Mouse (Mus musculus): Measurements from ENCODE around the gene Vmn1r19. TPM values are rescaled to one million over a fixed set of nuclear protein-coding genes. Genes with fewer than 3 reads are reported as not detected.

Gene Vmn1r19
- polyA plus RNA-seq, 1 experiment from 2014 or later, result not detected

Other genes with a start within 250 kb of the Vmn1r19 start
- gene Vmn1r12, start 246.9 kb upstream of the Vmn1r19 start, polyA plus RNA-seq (2015; fragmentation: Nextera tagmentation; extraction: Ambion mirVana), result not detected in 2 replicates
- gene Vmn1r13, start 200.5 kb upstream of the Vmn1r19 start, polyA plus RNA-seq (2015; fragmentation: Nextera tagmentation; extraction: Ambion mirVana), result not detected in 2 replicates
- gene Vmn1r14, start 172.1 kb upstream of the Vmn1r19 start, polyA plus RNA-seq (2015; fragmentation: Nextera tagmentation; extraction: Ambion mirVana), result not detected in 2 replicates
- gene Vmn1r15, start 145.8 kb upstream of the Vmn1r19 start, polyA plus RNA-seq (2015; fragmentation: Nextera tagmentation; extraction: Ambion mirVana), result not detected in 2 replicates
- not detected in 2 replicates for gene Vmn1r16, start 74.3 kb upstream of the Vmn1r19 start, polyA plus RNA-seq (2015; fragmentation: Nextera tagmentation; extraction: Ambion mirVana)
- gene Vmn1r17, start 40.1 kb upstream of the Vmn1r19 start, polyA plus RNA-seq (2015; fragmentation: Nextera tagmentation; extraction: Ambion mirVana), result not detected in 2 replicates
- gene Vmn1r18, start 8.0 kb upstream of the Vmn1r19 start, polyA plus RNA-seq (2015; fragmentation: Nextera tagmentation; extraction: Ambion mirVana), result not detected in 2 replicates
- gene Vmn1r20, start 25.1 kb downstream of the Vmn1r19 start, polyA plus RNA-seq (2015; fragmentation: Nextera tagmentation; extraction: Ambion mirVana), result 0.08 TPM in 1 of 2 replicates, not detected in the other
- 7.6 and 9.4 TPM in 2 replicates for gene Ppm1k, start 131.7 kb downstream of the Vmn1r19 start, polyA plus RNA-seq (2015; fragmentation: Nextera tagmentation; extraction: Ambion mirVana)
- gene Herc6, start 177.2 kb downstream of the Vmn1r19 start, polyA plus RNA-seq (2015; fragmentation: Nextera tagmentation; extraction: Ambion mirVana), result 3.8 and 4.4 TPM in 2 replicates

Measured in lung, embryonic 16.5 days (tissue).